Mouse (Mus musculus): Measurements from ENCODE around the gene Ccdc155. TPM values are rescaled to one million over a fixed set of nuclear protein-coding genes. Genes with fewer than 3 reads are reported as not detected.

Gene Ccdc155
- polyA plus RNA-seq, 1 experiment from 2014 or later, result 0.43 TPM

GRCm38 (mm10) chr7:45161612-45162473 lies 42.8 kb downstream of the Ccdc155 start:
- peak overlapping the region; percentile 24 for H3K4me3 ChIP-seq (ENCODE audit: low read depth, low read length)

GRCm38 (mm10) chr7:45160866-45161265 lies 43.8 kb downstream of the Ccdc155 start:
- WGBS, result 90% methylated on average over 3 of the region's 3 CpGs
- ATAC-seq (no peak), DNase-seq (ENCODE audit: low spot score) (no peak)
- no peak overlapping the region for H3K4me3 ChIP-seq (ENCODE audit: low read depth, low read length)
- peaks cover 19% of the 10 kb centered on the region; the same call in 1 of the 2 replicates for H3K36me3 ChIP-seq (ENCODE audit: control insufficient read depth, insufficient read depth, low read length)
- H3K9ac ChIP-seq (ENCODE audit: low read length), result no peak overlapping the region
- no peaks in the 10 kb centered on the region for H3K9me3 ChIP-seq (replicated peaks; ENCODE audit: control insufficient read depth, low read length)
- H3K4me1 ChIP-seq (ENCODE audit: control insufficient read depth, insufficient read depth, low read length), result peaks cover 7% of the 10 kb centered on the region
- H3K27me3 ChIP-seq (replicated peaks; ENCODE audit: control insufficient read depth, insufficient read depth, low read length), result peaks cover 34% of the 10 kb centered on the region
- H3K4me2 ChIP-seq (ENCODE audit: low read length), result no peak overlapping the region
- no peak overlapping the region for H3K27ac ChIP-seq (ENCODE audit: low read depth, low read length)

More at GRCm38 (mm10) chr7:45161612-45162473, 42.8 kb downstream of the Ccdc155 start:
- Histone ChIP-seq H3K36me3 (ENCODE audit: control insufficient read depth, insufficient read depth, low read length) (peaks cover 19% of the 10 kb centered on the region; the same call in 1 of the 2 replicates), H3K4me2 (ENCODE audit: low read length) (peak overlapping the region; percentile 56), H3K9me3 (replicated peaks; ENCODE audit: control insufficient read depth, low read length) (no peaks in the 10 kb centered on the region), H3K27ac (ENCODE audit: low read depth, low read length) (no peak overlapping the region; the same call in 1 of the 2 replicates), H3K27me3 (replicated peaks; ENCODE audit: control insufficient read depth, insufficient read depth, low read length) (peaks cover 43% of the 10 kb centered on the region), H3K9ac (ENCODE audit: low read length) (peak overlapping the region; percentile 21; the same call in 1 of the 2 replicates), H3K4me1 (ENCODE audit: control insufficient read depth, insufficient read depth, low read length) (peaks cover 7% of the 10 kb centered on the region)
- 5% methylated on average over 35 of the region's 35 CpGs for WGBS
- DNase-seq (ENCODE audit: low spot score) (peak; percentile 96), ATAC-seq (peak; percentile 89)

GRCm38 (mm10) chr7:45160316-45160800 lies 44.3 kb downstream of the Ccdc155 start:
- DNase-seq (ENCODE audit: low spot score) (no peak), ATAC-seq (no peak)
- WGBS, result 90% methylated on average over 6 of the region's 6 CpGs
- peaks cover 19% of the 10 kb centered on the region; the same call in 1 of the 2 replicates for H3K36me3 ChIP-seq (ENCODE audit: control insufficient read depth, insufficient read depth, low read length)
- H3K9ac ChIP-seq (ENCODE audit: low read length), result no peak overlapping the region
- H3K4me2 ChIP-seq (ENCODE audit: low read length), result no peak overlapping the region
- H3K27ac ChIP-seq (ENCODE audit: low read depth, low read length), result no peak overlapping the region
- H3K4me1 ChIP-seq (ENCODE audit: control insufficient read depth, insufficient read depth, low read length), result peaks cover 7% of the 10 kb centered on the region
- no peaks in the 10 kb centered on the region for H3K9me3 ChIP-seq (replicated peaks; ENCODE audit: control insufficient read depth, low read length)
- peaks cover 29% of the 10 kb centered on the region for H3K27me3 ChIP-seq (replicated peaks; ENCODE audit: control insufficient read depth, insufficient read depth, low read length)
- H3K4me3 ChIP-seq (ENCODE audit: low read depth, low read length), result no peak overlapping the region

GRCm38 (mm10) chr7:45158991-45159390 lies 45.7 kb downstream of the Ccdc155 start:
- WGBS, result 95% methylated on average over 6 of the region's 6 CpGs
- no peak overlapping the region for H3K9ac ChIP-seq (ENCODE audit: low read length)

GRCm38 (mm10) chr7:45157459-45157858 lies 47.2 kb downstream of the Ccdc155 start:
- 80% methylated on average over 14 of the region's 14 CpGs for WGBS
- Histone ChIP-seq H3K27me3 (replicated peaks; ENCODE audit: control insufficient read depth, insufficient read depth, low read length) (0 out of 2 replicates have a peak, but pooled peaks cover under 1% of the 10 kb centered on the region), H3K9me3 (replicated peaks; ENCODE audit: control insufficient read depth, low read length) (no peaks in the 10 kb centered on the region), H3K36me3 (ENCODE audit: control insufficient read depth, insufficient read depth, low read length) (peaks cover 19% of the 10 kb centered on the region; the same call in 1 of the 2 replicates), H3K4me2 (ENCODE audit: low read length) (no peak overlapping the region), H3K9ac (ENCODE audit: low read length) (no peak overlapping the region), H3K27ac (ENCODE audit: low read depth, low read length) (no peak overlapping the region), H3K4me3 (ENCODE audit: low read depth, low read length) (no peak overlapping the region), H3K4me1 (ENCODE audit: control insufficient read depth, insufficient read depth, low read length) (peaks cover 6% of the 10 kb centered on the region)
- no peak for DNase-seq (ENCODE audit: low spot score)
- ATAC-seq, result no peak

More at GRCm38 (mm10) chr7:45158991-45159390, 45.7 kb downstream of the Ccdc155 start:
- H3K4me3 ChIP-seq (ENCODE audit: low read depth, low read length), result no peak overlapping the region
- peaks cover 16% of the 10 kb centered on the region for H3K27me3 ChIP-seq (replicated peaks; ENCODE audit: control insufficient read depth, insufficient read depth, low read length)
- DNase-seq (ENCODE audit: low spot score) (no peak), ATAC-seq (no peak)
- peaks cover 7% of the 10 kb centered on the region for H3K4me1 ChIP-seq (ENCODE audit: control insufficient read depth, insufficient read depth, low read length)
- peaks cover 19% of the 10 kb centered on the region; the same call in 1 of the 2 replicates for H3K36me3 ChIP-seq (ENCODE audit: control insufficient read depth, insufficient read depth, low read length)
- H3K27ac ChIP-seq (ENCODE audit: low read depth, low read length), result no peak overlapping the region
- no peaks in the 10 kb centered on the region for H3K9me3 ChIP-seq (replicated peaks; ENCODE audit: control insufficient read depth, low read length)
- H3K4me2 ChIP-seq (ENCODE audit: low read length), result no peak overlapping the region

GRCm38 (mm10) chr7:45156206-45156605 lies 48.5 kb downstream of the Ccdc155 start:
- Histone ChIP-seq H3K36me3 (ENCODE audit: control insufficient read depth, insufficient read depth, low read length) (peaks cover 19% of the 10 kb centered on the region; the same call in 1 of the 2 replicates), H3K27me3 (replicated peaks; ENCODE audit: control insufficient read depth, insufficient read depth, low read length) (no peaks in the 10 kb centered on the region), H3K4me1 (ENCODE audit: control insufficient read depth, insufficient read depth, low read length) (peaks cover 7% of the 10 kb centered on the region), H3K4me3 (ENCODE audit: low read depth, low read length) (no peak overlapping the region), H3K9me3 (replicated peaks; ENCODE audit: control insufficient read depth, low read length) (no peaks in the 10 kb centered on the region), H3K27ac (ENCODE audit: low read depth, low read length) (no peak overlapping the region), H3K4me2 (ENCODE audit: low read length) (no peak overlapping the region), H3K9ac (ENCODE audit: low read length) (no peak overlapping the region)
- ATAC-seq (no peak), DNase-seq (ENCODE audit: low spot score) (no peak)
- 96% methylated on average over 15 of the region's 15 CpGs for WGBS

GRCm38 (mm10) chr7:45155590-45155989 lies 49.1 kb downstream of the Ccdc155 start:
- no peak for ATAC-seq
- peaks cover 19% of the 10 kb centered on the region; the same call in 1 of the 2 replicates for H3K36me3 ChIP-seq (ENCODE audit: control insufficient read depth, insufficient read depth, low read length)
- no peak overlapping the region for H3K4me3 ChIP-seq (ENCODE audit: low read depth, low read length)
- H3K9ac ChIP-seq (ENCODE audit: low read length), result no peak overlapping the region
- H3K4me1 ChIP-seq (ENCODE audit: control insufficient read depth, insufficient read depth, low read length), result peaks cover 8% of the 10 kb centered on the region
- no peaks in the 10 kb centered on the region for H3K27me3 ChIP-seq (replicated peaks; ENCODE audit: control insufficient read depth, insufficient read depth, low read length)
- no peak overlapping the region for H3K4me2 ChIP-seq (ENCODE audit: low read length)
- H3K27ac ChIP-seq (ENCODE audit: low read depth, low read length), result no peak overlapping the region
- DNase-seq (ENCODE audit: low spot score), result no peak
- H3K9me3 ChIP-seq (replicated peaks; ENCODE audit: control insufficient read depth, low read length), result no peaks in the 10 kb centered on the region
- 91% methylated on average over 9 of the region's 9 CpGs for WGBS

- Histone ChIP-seq H3K4me3 (ENCODE audit: low read depth, low read length) (peak overlapping the region; percentile 50), H3K27ac (ENCODE audit: low read depth, low read length) (no peak overlapping the region), H3K27me3 (replicated peaks; ENCODE audit: control insufficient read depth, insufficient read depth, low read length) (no peaks in the 10 kb centered on the region), H3K9ac (ENCODE audit: low read length) (peak overlapping the region; percentile 33; the same call in 1 of the 2 replicates), H3K4me2 (ENCODE audit: low read length) (peak overlapping the region; percentile 84), H3K4me1 (ENCODE audit: control insufficient read depth, insufficient read depth, low read length) (peaks cover 8% of the 10 kb centered on the region), H3K9me3 (replicated peaks; ENCODE audit: control insufficient read depth, low read length) (no peaks in the 10 kb centered on the region), H3K36me3 (ENCODE audit: control insufficient read depth, insufficient read depth, low read length) (peaks cover 19% of the 10 kb centered on the region; the same call in 1 of the 2 replicates)
- ATAC-seq (no peak; the same call in 1 of the 2 replicates), DNase-seq (ENCODE audit: low spot score) (no peak)
- 81% methylated on average over 12 of the region's 12 CpGs for WGBS
Observed at GRCm38 (mm10) chr7:45154993-45155514, 49.6 kb downstream of the Ccdc155 start.

Measured in forebrain, embryonic 14.5 days (tissue).